Mouse (Mus musculus) MEL (cell line): Measurements from ENCODE around the gene Gas7.

Experiments
- CHD2 ChIP-seq: IDR thresholded peaks from 2 replicates; pipeline ENCODE4 v1.6.1; 2011; ENCODE audit warnings: low read length, improper control_type of control experiment
- CTCF ChIP-seq, 3 experiments: IDR thresholded peaks in 2 of 3; conservative IDR thresholded peaks in 1 of 3; 2 replicates each; pipeline ENCODE4 v1.5.1; 2011 to 2012; ENCODE audit warnings: low read length in 3 of 3, low read depth in 2 of 3, mild to moderate bottlenecking in 2 of 3, improper control_type of control experiment in 1 of 3, inconsistent platforms in 1 of 3, mixed read lengths in 1 of 3, moderate library complexity in 1 of 3; ENCODE audit not compliant: control insufficient read depth in 1 of 3, insufficient read depth in 1 of 3, poor library complexity in 1 of 3, severe bottlenecking in 1 of 3
- EP300 ChIP-seq, 2 experiments: IDR thresholded peaks; 2 replicates each; pipeline ENCODE4 v1.6.1; 2011; ENCODE audit warnings: improper control_type of control experiment in 2 of 2, low read length in 2 of 2, low read depth in 1 of 2, mild to moderate bottlenecking in 1 of 2
- GATA1 ChIP-seq: IDR thresholded peaks from 2 replicates; pipeline ENCODE4 v1.6.1; 2011; ENCODE audit warnings: low read depth, low read length, improper control_type of control experiment
- MXI1 ChIP-seq: IDR thresholded peaks from 2 replicates; pipeline ENCODE4 v1.6.1; 2011; ENCODE audit warnings: mild to moderate bottlenecking, low read depth, low read length, improper control_type of control experiment
- POLR2A ChIP-seq, 2 experiments: IDR thresholded peaks; 2 replicates each; pipeline ENCODE4 v1.6.1; 2011 to 2012; ENCODE audit warnings: low read length in 2 of 2, mild to moderate bottlenecking in 2 of 2, control low read depth in 1 of 2, improper control_type of control experiment in 1 of 2, low read depth in 1 of 2, moderate library complexity in 1 of 2; ENCODE audit not compliant: control insufficient read depth in 1 of 2, insufficient read depth in 1 of 2, poor library complexity in 1 of 2
- TCF12 ChIP-seq: IDR thresholded peaks from 2 replicates; pipeline ENCODE4 v1.6.1; 2014; ENCODE audit warnings: low read depth, mild to moderate bottlenecking, inconsistent platforms, low read length, improper control_type of control experiment, moderate library complexity
- UBTF ChIP-seq: IDR thresholded peaks from 2 replicates; pipeline ENCODE4 v1.6.1; 2012; ENCODE audit warnings: low read depth, mild to moderate bottlenecking, inconsistent platforms, low read length, improper control_type of control experiment, moderate library complexity, borderline replicate concordance; ENCODE audit not compliant: insufficient read depth
- ZKSCAN1 ChIP-seq: IDR thresholded peaks from 2 replicates; pipeline ENCODE4 v1.6.1; 2012; ENCODE audit warnings: low read depth, mild to moderate bottlenecking, inconsistent platforms, low read length, improper control_type of control experiment, moderate library complexity
- ZNF384 ChIP-seq: IDR thresholded peaks from 2 replicates; pipeline ENCODE4 v1.6.1; 2012; ENCODE audit warnings: low read depth, mild to moderate bottlenecking, inconsistent platforms, low read length, improper control_type of control experiment

GRCm38 (mm10) chr11:67567184-67567583 lies 111.9 kb downstream of the Gas7 start:
- TF ChIP-seq POLR2A (IDR thresholded peaks at IDR 0.05; ENCODE audit: control insufficient read depth in 1 of 2, insufficient read depth in 1 of 2, low read depth in 1 of 2, low read length in 2 of 2, poor library complexity in 1 of 2) = no peak
- TF ChIP-seq CHD2 = no peak
- TF ChIP-seq GATA1 = no peak
- no peak for TF ChIP-seq CTCF (IDR thresholded peaks at IDR 0.05 in 2 of 3, conservative IDR thresholded peaks at IDR 0.05 in 1 of 3; ENCODE audit: control insufficient read depth in 1 of 3, insufficient read depth in 1 of 3, low read depth in 2 of 3, low read length in 3 of 3, poor library complexity in 1 of 3, severe bottlenecking in 1 of 3)
- no peak for TF ChIP-seq ZNF384
- TF ChIP-seq TCF12 = no peak
- TF ChIP-seq EP300 (IDR thresholded peaks at IDR 0.05; ENCODE audit: low read depth in 1 of 2, low read length in 2 of 2) = no peak
- TF ChIP-seq UBTF = no peak
- TF ChIP-seq ZKSCAN1 = no peak
- TF ChIP-seq MXI1 = no peak
